Mouse (Mus musculus) liver (tissue): Measurements from ENCODE around the gene Tnfrsf13b.
A peak's percentile ranks its signal among the peaks of the same experiment; 100 is the strongest.
"Not testable (repeated sequence)": the region's sequence is repeated elsewhere in the genome, so short reads cannot be mapped to it uniquely, and the experiment has no call there.

Experiments used
- DNase-seq: peaks from one replicate; pipeline ENCODE4 v3.0.0-alpha.2; 2020; ENCODE audit warnings: mixed read lengths

Gene Tnfrsf13b

DNA sequence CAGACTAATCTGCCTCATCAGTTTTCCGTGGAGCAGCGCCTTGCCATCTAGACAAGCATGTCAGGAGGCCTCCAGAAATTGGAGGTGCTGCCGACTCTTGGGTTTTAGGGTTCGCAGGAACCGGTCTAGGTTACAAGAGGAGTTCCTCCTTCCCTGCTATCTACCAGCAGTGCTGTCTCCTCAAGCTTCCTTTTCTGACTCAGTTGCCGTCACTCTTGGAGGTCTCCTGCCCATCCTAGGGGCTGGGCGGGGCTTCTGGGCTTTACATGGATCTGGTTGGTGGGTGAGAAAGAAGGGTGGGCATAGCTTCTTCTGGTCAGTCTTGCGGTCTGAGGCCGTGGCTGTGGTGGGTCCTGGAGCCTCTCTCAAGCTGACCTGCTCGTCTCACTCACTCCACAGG is 2.8 kb downstream of the Tnfrsf13b start:
- no peak for DNase-seq

DNA sequence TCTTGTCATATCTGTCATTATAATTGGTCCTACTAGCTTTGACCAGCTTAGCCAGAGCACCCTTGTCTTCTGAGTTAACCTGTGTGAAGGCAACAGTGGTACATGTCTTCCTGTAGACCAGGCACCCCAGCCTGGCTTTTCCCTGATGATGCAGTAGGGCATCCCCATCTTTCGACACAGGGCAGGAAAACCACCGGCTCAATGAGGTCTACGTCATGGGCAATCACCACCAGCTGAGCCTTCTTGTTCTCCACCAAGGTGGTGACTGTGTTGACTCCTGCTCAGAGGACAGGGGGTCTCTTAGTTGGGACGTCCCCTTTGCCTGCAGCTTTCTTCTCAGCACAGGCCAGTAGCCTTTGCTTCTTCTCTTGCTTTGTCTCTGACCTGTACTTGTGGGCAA is 4.1 kb downstream of the Tnfrsf13b start:
- not testable (repeated sequence) for DNase-seq

DNA sequence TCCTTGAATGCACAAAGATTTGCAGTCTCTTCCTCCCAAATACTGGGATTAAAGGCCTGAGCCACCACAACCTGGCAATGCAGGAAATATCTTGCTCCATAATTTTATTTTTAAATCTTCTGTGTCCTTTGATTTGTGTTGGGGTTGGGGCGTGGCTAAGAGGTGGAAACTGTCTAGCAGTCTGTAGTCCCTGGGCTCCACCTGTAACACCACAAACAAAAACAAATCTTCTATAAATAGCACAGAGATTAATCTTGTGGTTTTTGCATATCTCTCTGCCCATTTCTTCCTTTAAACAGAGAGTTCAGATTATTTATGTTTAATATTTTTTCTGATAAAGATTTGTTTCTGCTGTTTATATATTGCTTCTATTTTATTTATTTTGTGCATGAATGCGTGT is 6.4 kb downstream of the Tnfrsf13b start:
- no peak for DNase-seq

GRCm38 (mm10) chr11:61141693-61142092 is 15.1 kb downstream of the Tnfrsf13b start:
- DNase-seq: no peak

- no peak for DNase-seq
These were observed 15.7 kb downstream of the Tnfrsf13b start for GRCm38 (mm10) chr11:61142262-61142661.

DNA sequence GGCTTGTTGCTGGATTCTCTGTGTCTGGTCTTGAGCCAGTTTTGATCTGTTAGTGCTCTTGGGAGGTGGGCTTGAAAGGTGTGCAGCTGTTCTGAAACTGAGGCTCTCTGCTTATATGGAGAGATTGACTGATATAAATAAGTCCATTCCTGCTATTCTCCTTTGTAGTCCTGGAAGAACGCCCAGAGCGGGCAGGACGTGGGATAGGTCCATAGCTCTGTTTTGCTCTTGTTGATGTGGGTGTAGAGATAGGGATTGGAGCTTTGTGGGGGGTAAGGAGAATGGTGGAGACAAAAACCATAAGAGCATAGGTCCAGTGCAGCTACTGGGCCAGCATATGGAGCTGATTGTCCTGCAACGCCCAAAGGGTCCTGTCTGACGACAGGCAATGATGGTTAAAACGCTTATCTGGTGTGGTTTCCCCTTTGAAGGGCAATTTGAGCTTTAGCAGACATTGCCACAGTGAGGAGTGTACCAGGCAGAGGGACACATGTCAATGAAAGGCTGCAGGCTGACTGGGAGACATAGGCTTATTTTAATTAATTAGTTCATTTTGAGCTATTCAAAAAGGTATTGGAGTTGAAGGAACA is 16.5 kb downstream of the Tnfrsf13b start:
- DNase-seq: no peak

- no peak for DNase-seq
These were observed 17.3 kb downstream of the Tnfrsf13b start for GRCm38 (mm10) chr11:61143564-61144469.

DNA sequence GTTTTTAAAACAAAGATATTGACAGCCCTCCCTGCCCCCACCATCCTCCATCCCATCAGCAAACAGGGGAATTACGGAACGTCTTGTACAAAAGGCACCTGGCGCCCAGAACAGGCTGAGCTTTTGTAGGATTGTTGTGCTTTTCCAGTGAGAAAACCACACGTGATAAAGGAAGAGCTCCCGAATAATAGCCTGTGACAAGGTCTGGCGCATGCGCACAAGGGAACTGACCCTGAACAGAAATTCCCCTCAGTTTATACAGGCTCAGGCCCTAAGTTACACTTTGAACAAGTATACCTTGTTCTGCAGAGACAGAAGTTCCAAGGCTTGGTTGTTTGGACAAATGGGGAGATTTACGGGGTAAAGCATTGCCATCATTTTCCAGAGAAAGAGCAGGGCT is 19.0 kb downstream of the Tnfrsf13b start:
- no peak for DNase-seq

GRCm38 (mm10) chr11:61146645-61147299 is 20.2 kb downstream of the Tnfrsf13b start:
- peak; percentile 77 for DNase-seq

GRCm38 (mm10) chr11:61147300-61147683 is 20.7 kb downstream of the Tnfrsf13b start:
- DNase-seq: peak; percentile 28

GRCm38 (mm10) chr11:61150233-61151001 is 23.9 kb downstream of the Tnfrsf13b start:
- DNase-seq: no peak

DNA sequence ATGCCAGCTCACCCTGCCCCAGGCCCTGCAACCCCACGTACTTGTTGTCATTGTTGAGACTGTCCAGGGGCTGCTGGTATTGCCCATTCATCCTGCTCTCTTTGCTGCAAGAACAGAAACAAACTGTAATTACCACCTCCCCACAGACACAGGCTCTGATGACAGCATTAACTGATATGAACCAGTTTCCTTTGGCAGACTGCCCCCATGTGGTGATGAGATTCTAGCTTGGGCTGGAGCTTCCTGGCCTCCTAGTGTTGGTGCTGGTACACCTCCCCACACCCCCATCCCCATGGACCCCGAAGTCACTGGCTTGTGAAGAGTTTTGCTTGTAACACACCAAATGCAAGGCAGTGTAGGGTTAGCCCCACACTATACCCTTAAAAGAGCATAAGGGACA is 29.2 kb downstream of the Tnfrsf13b start:
- DNase-seq: no peak

DNA sequence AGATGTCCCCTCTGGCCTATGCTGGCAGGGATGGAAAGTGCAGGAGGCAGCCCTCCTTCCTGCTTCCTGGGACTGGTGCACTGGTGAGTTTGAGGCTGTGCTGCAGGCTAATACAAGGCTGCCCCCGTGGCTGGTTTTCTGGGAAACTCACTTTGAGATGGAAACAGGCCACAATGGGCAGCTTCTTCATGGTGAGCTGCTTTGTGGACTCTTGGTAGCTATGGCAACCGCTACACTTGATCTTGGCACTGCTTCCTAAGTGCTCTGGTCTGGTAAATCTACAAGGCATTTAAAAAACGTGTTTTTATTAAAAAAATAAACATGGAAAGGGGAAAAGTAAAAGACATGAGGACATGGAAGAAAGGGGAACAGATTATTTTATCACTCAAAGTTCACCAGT is 31.6 kb downstream of the Tnfrsf13b start:
- no peak for DNase-seq

- DNase-seq: no peak
These were observed 33.5 kb downstream of the Tnfrsf13b start for GRCm38 (mm10) chr11:61159796-61160732.

- DNase-seq: no peak
These were observed 34.6 kb downstream of the Tnfrsf13b start for GRCm38 (mm10) chr11:61161121-61161520.

GRCm38 (mm10) chr11:61162776-61163175 is 36.2 kb downstream of the Tnfrsf13b start:
- no peak for DNase-seq

- DNase-seq: no peak
These were observed 36.8 kb downstream of the Tnfrsf13b start for GRCm38 (mm10) chr11:61163341-61163740.

- DNase-seq: no peak
These were observed 37.8 kb downstream of the Tnfrsf13b start for GRCm38 (mm10) chr11:61164366-61164765.

- DNase-seq: no peak
These were observed 38.3 kb downstream of the Tnfrsf13b start for GRCm38 (mm10) chr11:61164881-61165280.

DNA sequence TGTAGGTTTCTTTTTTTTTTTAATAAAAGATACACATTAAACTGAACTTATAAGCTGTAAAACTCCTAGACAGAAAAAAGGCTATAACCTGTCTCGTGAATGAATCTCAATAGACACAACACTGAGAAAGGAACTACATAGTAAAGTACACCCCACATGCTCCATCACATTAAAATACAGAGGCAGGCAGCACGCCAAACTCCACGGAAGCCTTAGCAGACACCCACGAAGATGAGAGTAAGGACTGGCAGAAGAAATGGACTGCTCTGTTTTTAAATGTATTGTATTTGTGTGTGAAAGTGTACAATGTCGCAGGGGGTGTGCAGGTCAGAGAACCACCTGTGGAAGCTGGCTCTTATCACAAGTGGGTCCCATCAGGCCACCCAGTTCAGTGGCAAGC is 43.6 kb downstream of the Tnfrsf13b start:
- DNase-seq: no peak

GRCm38 (mm10) chr11:61173477-61173876 is 46.9 kb downstream of the Tnfrsf13b start:
- DNase-seq: not testable (repeated sequence)
